Mouse (Mus musculus) duodenum, adult 2 months (tissue): ENCODE data around the gene Mospd2. TPM values are rescaled to one million over a fixed set of nuclear protein-coding genes. Genes with fewer than 3 reads are reported as not detected.

ENCODE experiments used
- polyA plus RNA-seq: library from polyadenylated mRNA; depleted of rRNA; stranded (reverse); fragments of >200 nt; gene quantifications from 2 replicates; pipeline ENCODE4 v1.2.3, GENCODE M21; 2012; ENCODE audit warnings: low replicate concordance; rRNA removed

Mospd2 gene
- polyA plus RNA-seq = 0.09 and 0.19 TPM in 2 replicates

GRCm38 (mm10) chrX:164980193-164980775, at the start of gene Mospd2, which contains the start of gene Fancb:
Gene Mospd2, minus strand, starts transcription at chrX:164980375.
Gene Fancb, plus strand, starts transcription at chrX:164980592.

GRCm38 (mm10) chrX:165004779-165005324, 24.7 kb upstream of the Mospd2 start, which contains the start of gene Gm17604:
Gene Gm17604, minus strand, starts transcription at chrX:165004829.

Other genes starting within 250 kb of the Mospd2 start
- gene Fancb, start 217 bp upstream of the Mospd2 start, polyA plus RNA-seq = 0.06 and 0.11 TPM in 2 replicates
- gene Gm17604, start 24.5 kb upstream of the Mospd2 start, polyA plus RNA-seq = not detected in 2 replicates